Mouse (Mus musculus) liver, embryonic 15.5 days (tissue): ENCODE measurements around the gene Zfp248. TPM values are rescaled to one million over a fixed set of nuclear protein-coding genes. Genes with fewer than 3 reads are reported as not detected.

Source experiments
- ATAC-seq: fragments of 200-750 bp; cut with Nextera tagmentation; 2 replicates; pipeline ENCODE4 v1.8.0; 2017; ENCODE audit warnings: moderate number of reproducible peaks, mild to moderate bottlenecking, moderate library complexity; ENCODE audit not compliant: insufficient read depth
- H3K27ac ChIP-seq: fragments of 300-500 bp; sonication (generic); replicated peaks from 2 replicates; pipeline ENCODE4 v1.5.1; 2015; ENCODE audit warnings: mild to moderate bottlenecking, inconsistent platforms
- H3K27me3 ChIP-seq: fragments of 300-500 bp; sonication (generic); 2 replicates; pipeline ENCODE4 v1.6.1; 2015; ENCODE audit warnings: mild to moderate bottlenecking, inconsistent platforms
- H3K36me3 ChIP-seq: fragments of 300-500 bp; sonication (generic); replicated peaks from 2 replicates; pipeline ENCODE4 v1.6.1; 2015; ENCODE audit warnings: moderate library complexity, mild to moderate bottlenecking, inconsistent platforms
- H3K4me1 ChIP-seq: fragments of 300-500 bp; sonication (generic); replicated peaks from 2 replicates; pipeline ENCODE4 v1.6.1; 2015; ENCODE audit warnings: inconsistent platforms
- H3K4me2 ChIP-seq: fragments of 300-500 bp; sonication (generic); 2 replicates; pipeline ENCODE4 v1.6.1; 2015; ENCODE audit warnings: moderate library complexity, mild to moderate bottlenecking, inconsistent platforms
- H3K4me3 ChIP-seq: fragments of 300-500 bp; sonication (generic); replicated peaks from 2 replicates; pipeline ENCODE4 v1.5.1; 2015; ENCODE audit warnings: mild to moderate bottlenecking, inconsistent platforms
- H3K9ac ChIP-seq: fragments of 300-500 bp; sonication (generic); 2 replicates; pipeline ENCODE4 v1.6.1; 2015; ENCODE audit warnings: moderate library complexity, mild to moderate bottlenecking, inconsistent platforms
- H3K9me3 ChIP-seq: fragments of 300-500 bp; sonication (generic); replicated peaks from 2 replicates; pipeline ENCODE4 v1.6.1; 2016; ENCODE audit warnings: inconsistent platforms
- WGBS: fragments of 180-500 bp; shearing (Covaris S2); methylation state at CpG from one replicate; pipeline ENCODE4 v1.1.7; 2015; ENCODE audit warnings: mixed read lengths; ENCODE audit not compliant: insufficient replicate concordance; 5-methylcytosine and 5-hydroxymethylcytosine counted together
- polyA plus RNA-seq: library from polyadenylated mRNA; unstranded; fragments of >200 nt; fragmentation: Nextera tagmentation; extraction: Ambion mirVana; gene quantifications from 2 replicates; pipeline ENCODE4 v1.2.1, GENCODE M21; 2015

Zfp248 gene
- polyA plus RNA-seq, 1 experiment from 2014 or later: 0.75 TPM

DNA sequence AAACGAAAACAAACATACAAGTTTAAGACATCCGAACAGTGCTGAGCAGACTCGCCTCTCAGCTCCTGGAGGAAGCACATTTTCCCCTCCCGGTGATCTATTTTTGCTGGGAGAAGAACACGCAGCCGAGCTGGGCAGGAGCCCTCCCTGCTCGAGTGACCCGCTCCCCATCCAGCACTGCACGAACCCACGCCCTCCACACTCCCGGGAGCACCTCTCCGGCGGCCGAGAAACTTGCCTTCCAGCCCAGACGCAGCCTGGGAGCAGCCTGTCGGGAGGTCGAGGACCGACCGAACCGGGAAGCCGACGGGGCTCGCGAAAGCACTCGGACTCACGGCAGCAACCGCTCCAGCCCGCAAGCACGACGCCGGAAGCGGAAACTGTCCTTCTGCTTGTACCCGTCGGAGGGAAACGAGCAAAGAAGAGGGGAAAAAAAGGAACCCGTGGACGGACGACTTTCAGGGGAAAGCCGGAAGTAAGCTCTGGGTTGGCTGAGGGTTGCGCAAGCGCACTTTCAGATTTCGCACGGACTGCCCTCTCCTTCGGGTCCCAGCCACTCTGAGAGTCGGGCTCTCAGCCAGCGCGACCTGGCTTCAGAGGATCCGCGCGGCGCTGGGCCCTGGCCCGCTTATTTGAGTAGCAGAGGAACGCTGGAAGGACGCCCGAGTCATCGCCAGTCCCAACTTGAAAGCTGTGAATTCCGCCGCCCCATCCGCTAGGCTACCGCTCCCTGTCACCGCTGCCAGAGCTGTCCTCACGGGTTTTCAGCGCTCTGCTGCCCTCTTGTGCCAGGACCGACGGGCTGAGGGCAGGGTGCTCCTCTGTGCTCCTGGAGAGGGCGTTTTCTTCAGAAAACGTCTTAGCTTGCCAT, 36.0 kb downstream of the Zfp248 start, which contains the start of gene Bms1:
Gene Bms1, minus strand, starts transcription at position 425 of the 871 bp plus-strand sequence.
- under 1% methylated on average over 67 of the region's 67 CpGs for WGBS
- peak within 1 kb of the TSS; percentile 95 for H3K4me3 ChIP-seq
- peaks cover 14% of the 10 kb centered on the region for H3K4me1 ChIP-seq
- peak; percentile 97 for ATAC-seq
- H3K36me3 ChIP-seq: peaks cover 29% of the 10 kb centered on the region
- H3K9me3 ChIP-seq: no peaks in the 10 kb centered on the region
- H3K9ac ChIP-seq: peak within 1 kb of the TSS; percentile 88
- peak within 1 kb of the TSS; percentile 84 for H3K27ac ChIP-seq
- no peaks in the 10 kb centered on the region for H3K27me3 ChIP-seq
- peak within 1 kb of the TSS; percentile 76 for H3K4me2 ChIP-seq

DNA sequence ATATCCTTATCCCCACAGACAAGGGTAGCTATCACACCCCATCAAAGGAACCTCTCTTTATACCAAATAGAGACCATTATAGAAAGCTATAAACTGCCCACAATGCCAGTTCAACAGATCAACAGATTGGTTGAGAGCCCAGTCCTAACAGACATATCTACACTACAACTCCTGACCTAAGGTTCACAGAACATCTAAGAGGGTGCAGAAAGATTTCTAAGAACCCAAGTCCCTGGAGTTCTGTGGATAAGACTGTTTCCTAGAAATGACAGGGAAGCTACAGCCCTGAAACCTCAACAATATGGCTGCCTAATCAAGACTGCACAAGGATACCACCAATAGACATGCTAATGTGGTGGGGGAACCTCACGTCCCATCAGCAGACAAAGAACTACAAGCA, 44.9 kb downstream of the Zfp248 start:
- no peak for ATAC-seq

DNA sequence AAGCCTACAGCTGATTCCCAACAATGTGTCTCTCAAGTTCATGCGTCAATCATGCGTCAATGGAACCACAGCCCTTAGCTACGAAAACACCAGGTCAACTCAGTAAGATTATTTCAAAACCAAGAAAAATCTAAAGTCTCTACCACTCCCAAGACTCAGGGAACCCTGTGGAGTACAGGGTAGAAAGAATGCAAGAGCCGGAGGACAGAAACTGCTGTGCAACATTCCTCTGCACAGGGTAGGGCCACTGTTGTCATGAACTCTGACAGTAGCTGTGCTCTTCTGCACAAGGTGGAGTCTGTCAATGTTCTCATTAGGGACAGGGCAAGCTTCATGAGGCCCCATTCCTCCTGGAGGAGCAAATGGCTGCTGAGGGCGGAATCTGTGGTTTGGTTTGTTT, 46.8 kb downstream of the Zfp248 start:
- H3K4me2 ChIP-seq: no peak overlapping the region

More for the DNA sequence above, 44.9 kb downstream of the Zfp248 start:
- H3K9ac ChIP-seq: no peak overlapping the region
- H3K4me1 ChIP-seq: no peaks in the 10 kb centered on the region
- H3K4me3 ChIP-seq: no peak overlapping the region
- no peak overlapping the region for H3K27ac ChIP-seq
- H3K36me3 ChIP-seq: peaks cover 82% of the 10 kb centered on the region
- no peaks in the 10 kb centered on the region for H3K27me3 ChIP-seq
- H3K9me3 ChIP-seq: no peaks in the 10 kb centered on the region
- no peak overlapping the region for H3K4me2 ChIP-seq
- WGBS: 66% methylated on average over 1 of the region's 1 CpGs

DNA sequence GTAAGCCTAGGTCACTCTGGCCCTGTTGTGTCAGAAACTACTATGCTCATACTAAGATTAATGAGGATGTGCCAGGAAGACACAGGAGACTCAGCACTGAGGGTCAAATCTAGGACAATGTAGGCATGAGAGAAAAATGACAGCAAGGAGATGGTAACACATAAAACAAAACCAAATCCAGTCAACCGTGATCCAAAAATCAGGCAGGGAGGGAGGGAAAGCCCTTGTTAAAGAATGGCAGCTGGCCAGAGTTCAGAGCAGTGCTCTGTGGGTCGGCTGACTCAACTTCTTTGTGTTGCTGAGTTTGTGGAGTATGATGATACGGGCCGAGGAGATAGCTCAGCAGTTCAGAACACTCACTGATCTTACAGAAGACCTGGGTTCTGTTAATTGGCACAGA, 48.9 kb downstream of the Zfp248 start:
- peaks cover 82% of the 10 kb centered on the region for H3K36me3 ChIP-seq
- no peak overlapping the region for H3K4me2 ChIP-seq
- ATAC-seq: no peak

More for the DNA sequence above, 46.8 kb downstream of the Zfp248 start:
- WGBS: 82% methylated on average over 5 of the region's 5 CpGs
- H3K9ac ChIP-seq: no peak overlapping the region
- H3K4me1 ChIP-seq: no peaks in the 10 kb centered on the region
- H3K4me3 ChIP-seq: no peak overlapping the region
- H3K36me3 ChIP-seq: peaks cover 83% of the 10 kb centered on the region
- H3K27ac ChIP-seq: no peak overlapping the region
- H3K9me3 ChIP-seq: no peaks in the 10 kb centered on the region
- ATAC-seq: no peak
- no peaks in the 10 kb centered on the region for H3K27me3 ChIP-seq

DNA sequence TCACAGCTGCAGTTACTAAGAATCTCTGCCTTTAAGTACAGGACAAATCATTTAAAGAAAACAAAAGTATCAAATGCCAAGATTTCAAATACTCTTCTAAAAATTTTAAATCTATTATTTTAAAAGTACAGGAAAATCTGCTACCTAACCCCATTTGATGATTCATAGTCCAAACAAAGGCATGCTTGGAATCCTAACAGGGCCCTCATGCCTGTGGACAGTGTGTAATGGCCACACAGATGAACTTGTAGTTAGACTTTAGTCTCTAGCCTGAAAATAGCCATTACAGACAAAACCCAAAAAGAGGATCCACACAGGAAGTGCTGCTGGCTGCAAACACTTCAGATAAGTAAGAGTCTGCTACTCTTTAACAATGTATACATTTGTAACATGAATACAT, 64.6 kb downstream of the Zfp248 start:
- Histone ChIP-seq H3K9me3 (no peaks in the 10 kb centered on the region), H3K4me1 (no peaks in the 10 kb centered on the region), H3K27ac (no peak overlapping the region), H3K4me3 (no peak overlapping the region), H3K36me3 (peaks cover 80% of the 10 kb centered on the region), H3K27me3 (no peaks in the 10 kb centered on the region), H3K4me2 (no peak overlapping the region), H3K9ac (no peak overlapping the region)
- no peak for ATAC-seq

More for the DNA sequence above, 48.9 kb downstream of the Zfp248 start:
- H3K4me3 ChIP-seq: no peak overlapping the region
- H3K27ac ChIP-seq: no peak overlapping the region
- H3K9ac ChIP-seq: no peak overlapping the region
- 79% methylated on average over 4 of the region's 4 CpGs for WGBS
- H3K4me1 ChIP-seq: no peaks in the 10 kb centered on the region
- no peaks in the 10 kb centered on the region for H3K27me3 ChIP-seq
- H3K9me3 ChIP-seq: no peaks in the 10 kb centered on the region

DNA sequence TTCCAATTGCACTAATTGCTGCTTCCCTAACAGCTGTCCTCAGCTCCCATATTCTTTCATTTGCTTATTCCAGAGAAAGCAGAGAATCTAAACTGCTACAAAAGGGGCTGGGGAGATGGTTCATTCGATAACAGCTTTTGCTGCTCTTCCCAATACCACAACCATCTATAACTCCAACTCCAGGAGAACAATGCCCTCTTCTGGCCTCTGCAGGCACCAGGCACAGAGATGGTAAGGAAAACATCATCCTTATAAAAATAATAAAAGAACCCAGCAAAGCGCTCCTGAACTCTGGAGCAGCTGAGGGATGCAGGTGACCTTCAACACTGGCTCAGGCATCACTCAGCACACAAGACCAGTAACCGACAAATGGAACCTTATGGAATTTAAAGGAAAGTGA, 69.4 kb downstream of the Zfp248 start:
- Histone ChIP-seq H3K27ac (no peak overlapping the region), H3K4me3 (no peak overlapping the region), H3K27me3 (no peaks in the 10 kb centered on the region), H3K4me2 (no peak overlapping the region), H3K36me3 (peaks cover 71% of the 10 kb centered on the region), H3K9ac (no peak overlapping the region), H3K4me1 (no peaks in the 10 kb centered on the region), H3K9me3 (no peaks in the 10 kb centered on the region)
- ATAC-seq: no peak
- WGBS: 76% methylated on average over 3 of the region's 3 CpGs

DNA sequence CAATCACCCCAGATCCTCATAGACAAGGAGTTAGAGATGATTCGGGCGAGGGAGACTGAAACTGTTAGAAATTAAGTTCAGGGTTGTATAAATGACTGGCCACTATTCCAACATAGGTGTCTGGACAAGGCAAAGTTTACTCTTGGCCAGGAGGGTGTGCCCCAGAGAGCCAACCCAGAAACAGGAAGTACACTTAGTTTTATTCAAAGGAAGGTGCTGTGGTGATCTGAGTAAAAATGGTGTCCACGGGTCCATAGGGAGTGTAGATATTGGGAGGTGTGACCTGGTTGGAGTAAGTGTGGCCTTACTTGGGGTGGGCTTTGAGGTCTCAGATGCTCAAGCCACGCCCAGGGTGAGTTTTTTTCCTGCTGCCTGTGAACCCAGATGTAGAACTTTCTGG, 74.1 kb downstream of the Zfp248 start:
- no peaks in the 10 kb centered on the region for H3K4me1 ChIP-seq
- peaks cover 41% of the 10 kb centered on the region for H3K36me3 ChIP-seq
- H3K27me3 ChIP-seq: 0 out of 2 replicates have a peak, but pooled peaks cover 4% of the 10 kb centered on the region
- no peak overlapping the region for H3K4me3 ChIP-seq
- no peak for ATAC-seq
- H3K9me3 ChIP-seq: no peaks in the 10 kb centered on the region
- H3K4me2 ChIP-seq: no peak overlapping the region
- 56% methylated on average over 4 of the region's 4 CpGs for WGBS
- H3K27ac ChIP-seq: no peak overlapping the region
- H3K9ac ChIP-seq: no peak overlapping the region

DNA sequence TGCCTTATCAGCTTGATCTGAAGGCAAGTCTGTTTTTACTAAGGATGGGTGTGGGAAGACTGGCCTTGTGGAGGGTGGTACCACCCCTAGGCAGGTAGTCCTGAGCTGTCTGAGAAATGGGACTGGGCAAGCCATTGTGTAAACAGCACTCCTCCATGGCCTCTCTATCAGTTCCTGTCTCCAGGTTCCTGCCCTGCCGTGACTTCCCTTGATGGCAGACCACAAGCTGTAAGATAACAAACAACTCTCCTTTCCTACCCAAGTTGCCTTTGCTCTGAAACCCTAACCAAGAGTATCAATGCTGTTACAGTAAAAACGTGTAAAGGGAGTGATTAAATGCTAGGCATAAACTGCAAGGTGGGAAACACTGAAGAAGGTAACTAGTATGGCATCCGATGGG, 74.7 kb downstream of the Zfp248 start:
- Histone ChIP-seq H3K4me2 (no peak overlapping the region), H3K4me1 (no peaks in the 10 kb centered on the region), H3K4me3 (no peak overlapping the region), H3K9me3 (no peaks in the 10 kb centered on the region), H3K27ac (no peak overlapping the region), H3K36me3 (peaks cover 35% of the 10 kb centered on the region), H3K9ac (no peak overlapping the region), H3K27me3 (0 out of 2 replicates have a peak, but pooled peaks cover 4% of the 10 kb centered on the region)
- no peak for ATAC-seq
- WGBS: 19% methylated on average over 3 of the region's 3 CpGs

DNA sequence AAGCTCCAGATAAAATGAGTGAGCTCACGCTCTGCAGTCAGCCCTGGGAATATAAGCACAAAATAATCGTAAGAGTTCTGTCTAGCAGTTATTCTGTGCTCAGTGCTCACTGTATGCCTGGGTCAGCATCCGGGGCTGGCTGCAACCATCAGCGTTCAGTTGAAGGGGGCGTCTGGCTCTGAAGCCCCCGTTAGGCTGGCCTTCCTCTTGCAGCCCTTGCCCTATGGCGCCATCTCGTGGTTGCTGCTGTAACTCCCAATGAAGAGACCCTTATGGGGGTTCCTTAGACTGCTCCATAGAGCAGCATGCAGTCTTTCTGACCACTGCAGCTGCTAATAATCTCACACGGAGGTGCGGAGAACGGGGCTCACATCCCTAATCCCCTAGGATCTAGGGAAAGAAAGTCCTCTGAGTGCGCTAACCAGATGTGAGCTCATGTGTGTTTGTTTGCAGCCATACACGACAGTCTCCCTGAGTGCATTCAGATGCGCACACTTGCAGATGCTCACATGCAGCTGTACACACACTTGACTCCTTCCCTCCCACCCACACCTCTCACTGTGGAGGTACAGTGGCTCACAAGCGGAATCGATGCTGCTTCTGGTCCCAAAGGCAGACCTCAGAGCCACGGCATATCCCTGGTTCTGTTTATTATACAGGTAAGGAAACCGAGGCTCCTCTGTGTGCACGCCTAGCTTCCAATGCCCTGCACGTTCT, 75.7 kb downstream of the Zfp248 start:
- H3K27me3 ChIP-seq: 0 out of 2 replicates have a peak, but pooled peaks cover 4% of the 10 kb centered on the region
- peaks cover 25% of the 10 kb centered on the region for H3K36me3 ChIP-seq
- no peaks in the 10 kb centered on the region for H3K4me1 ChIP-seq
- H3K4me2 ChIP-seq: no peak overlapping the region
- H3K9me3 ChIP-seq: no peaks in the 10 kb centered on the region
- no peak overlapping the region for H3K9ac ChIP-seq
- 35% methylated on average over 20 of the region's 20 CpGs for WGBS
- H3K4me3 ChIP-seq: no peak overlapping the region
- no peak overlapping the region for H3K27ac ChIP-seq
- ATAC-seq: no peak

DNA sequence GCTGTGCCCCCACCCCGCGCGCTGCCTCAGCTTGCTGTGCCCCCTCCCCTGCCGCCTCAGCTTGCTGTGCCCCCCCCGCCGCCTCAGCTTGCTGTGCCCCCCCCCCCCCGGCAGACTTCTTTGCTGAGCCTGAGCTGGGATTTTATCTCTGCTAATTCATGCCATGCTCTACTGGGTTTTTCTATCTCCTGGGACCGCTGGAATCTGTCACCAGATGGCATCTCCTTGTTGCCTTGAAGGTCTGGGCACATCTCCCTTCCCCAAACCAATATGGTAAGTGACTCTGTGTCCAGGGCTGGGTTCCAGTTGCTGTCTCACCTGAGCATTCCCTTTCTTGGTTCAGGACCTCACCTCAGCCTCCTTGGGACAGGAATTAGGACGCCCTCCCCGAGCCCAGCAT, 77.7 kb downstream of the Zfp248 start:
- H3K27me3 ChIP-seq: peaks cover 4% of the 10 kb centered on the region; the same call in 1 of the 2 replicates
- peaks cover 5% of the 10 kb centered on the region for H3K36me3 ChIP-seq
- no peak overlapping the region for H3K4me3 ChIP-seq
- ATAC-seq: no peak
- 45% methylated on average over 10 of the region's 10 CpGs for WGBS
- H3K9me3 ChIP-seq: no peaks in the 10 kb centered on the region
- no peak overlapping the region for H3K4me2 ChIP-seq
- H3K4me1 ChIP-seq: no peaks in the 10 kb centered on the region
- no peak overlapping the region for H3K9ac ChIP-seq
- H3K27ac ChIP-seq: no peak overlapping the region
